Mouse (Mus musculus): ENCODE results near the gene Pfn3.
A peak's percentile ranks its signal among the peaks of the same experiment; 100 is the strongest.

Pfn3 gene

DNA sequence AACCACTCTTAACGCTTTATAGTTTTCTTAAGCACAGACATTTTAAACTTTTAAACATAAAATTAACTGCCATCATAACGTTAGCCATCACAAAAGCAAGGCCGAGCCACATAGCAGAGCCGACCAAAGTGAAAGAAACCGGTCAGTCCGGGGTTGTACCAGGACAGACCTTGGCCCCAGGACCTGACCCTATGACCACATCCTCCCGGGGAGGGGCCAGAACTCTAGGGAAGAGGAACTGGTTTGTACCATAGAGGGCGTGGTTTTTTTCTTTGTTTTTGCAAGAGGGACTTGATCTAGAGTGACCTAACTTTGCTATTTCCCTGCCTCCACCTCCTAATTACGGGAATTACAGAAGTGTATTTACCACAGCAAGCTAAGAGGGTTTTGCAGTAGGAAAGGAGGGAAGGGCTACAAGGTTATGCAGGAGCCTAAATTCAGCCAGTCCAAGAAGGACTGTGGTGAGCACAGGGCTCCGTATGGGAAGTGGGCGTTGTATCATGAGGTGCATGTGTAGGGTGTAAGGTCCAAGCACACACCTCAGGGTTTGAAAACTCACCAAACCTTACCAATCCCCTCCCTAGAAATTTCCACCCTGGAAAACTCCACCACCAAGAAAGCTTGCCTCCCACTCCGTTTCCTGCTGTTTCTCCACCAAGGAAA is 14.3 kb upstream of the Pfn3 start:
- no peak for DNase-seq

GRCm38 (mm10) chr13:55426613-55427012 is 11.6 kb upstream of the Pfn3 start, which contains the start of gene F12:
Gene F12, minus strand, starts transcription at chr13:55426793.
- DNase-seq = no peak

DNA sequence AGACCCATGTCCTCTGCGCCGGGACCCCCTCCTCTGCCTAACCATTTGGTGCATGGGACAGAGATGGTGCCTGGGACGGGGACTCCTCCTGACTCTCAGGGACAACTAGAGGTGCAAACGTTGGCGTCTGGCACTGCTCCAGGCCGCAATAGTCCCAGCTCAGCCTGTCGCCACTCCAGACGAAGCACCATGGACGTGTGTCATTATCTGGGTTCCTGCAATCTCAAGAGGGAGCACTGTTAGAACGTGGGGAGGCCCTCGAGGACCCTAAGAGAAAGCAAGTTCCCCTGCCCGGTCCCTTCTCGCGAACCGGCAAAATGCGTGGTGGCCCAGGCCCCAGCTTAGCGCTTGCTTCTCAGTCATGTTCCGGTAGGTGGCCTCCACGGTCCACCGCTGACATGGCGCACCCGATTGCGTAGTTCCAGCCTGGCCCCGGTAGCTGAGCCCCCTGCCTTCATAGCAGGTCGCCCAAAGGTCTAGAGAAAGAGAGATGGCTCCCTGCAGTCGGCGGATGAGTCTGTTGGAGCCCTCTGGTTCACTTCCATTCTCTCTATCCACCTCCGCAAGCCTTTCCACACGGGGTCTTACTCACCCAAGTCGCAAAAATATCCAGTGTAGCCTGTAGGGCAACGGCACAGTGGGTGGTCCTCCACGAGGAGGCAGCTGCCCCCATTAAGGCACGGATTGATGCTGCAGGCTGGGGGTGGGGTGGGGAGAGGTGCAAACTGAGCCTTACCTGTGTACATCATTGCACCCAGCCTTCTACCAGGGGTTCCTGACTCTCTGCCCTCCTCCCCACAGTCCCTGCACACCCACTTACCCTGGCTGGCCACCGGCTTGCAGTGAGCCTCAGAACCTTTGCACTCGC is 6.1 kb upstream of the Pfn3 start:
- DNase-seq = peak; percentile 89

- DNase-seq = peak; percentile 58
Observed at GRCm38 (mm10) chr13:55420018-55420932, 5.2 kb upstream of the Pfn3 start.

DNA sequence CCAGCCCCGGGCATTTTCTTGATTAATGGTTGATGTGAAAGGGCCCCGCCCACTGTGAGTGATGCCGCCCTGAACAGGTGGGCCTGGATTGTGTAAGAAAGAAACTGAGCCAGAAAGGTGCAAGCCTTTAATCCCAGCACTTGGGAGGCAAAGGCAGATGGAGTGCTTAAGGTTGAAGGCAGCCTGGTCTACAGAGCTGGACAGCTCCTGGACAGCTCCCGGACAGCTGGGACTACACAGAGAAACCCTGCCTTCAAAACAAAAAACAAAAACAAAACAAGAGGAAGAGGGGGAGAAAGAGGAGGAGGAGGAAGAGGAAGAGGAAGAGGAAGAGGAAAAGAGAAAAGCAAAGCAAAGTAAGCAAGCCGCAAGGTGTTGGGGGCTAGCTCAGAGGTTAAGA is 4.1 kb upstream of the Pfn3 start:
- no peak for DNase-seq

DNA sequence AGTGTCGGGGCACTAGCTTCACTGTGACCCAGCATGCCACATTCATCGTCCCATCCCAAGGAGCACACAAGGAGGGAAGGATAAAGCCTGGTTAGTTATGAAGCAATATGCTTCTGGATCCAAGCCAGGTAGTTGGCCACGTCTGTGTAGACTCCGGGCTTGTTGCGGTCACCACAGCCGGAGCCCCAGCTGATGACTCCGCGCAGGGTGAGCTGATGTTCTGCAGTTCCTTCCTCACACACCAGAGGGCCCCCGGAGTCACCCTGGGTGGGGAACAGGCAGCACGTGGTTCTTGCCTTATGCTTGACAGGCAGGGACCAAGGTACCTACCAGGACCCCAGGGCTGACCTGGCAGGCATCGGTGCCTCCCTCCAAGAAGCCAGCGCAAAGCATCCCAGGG is 3.0 kb upstream of the Pfn3 start:
- DNase-seq = peak; percentile 97

DNA sequence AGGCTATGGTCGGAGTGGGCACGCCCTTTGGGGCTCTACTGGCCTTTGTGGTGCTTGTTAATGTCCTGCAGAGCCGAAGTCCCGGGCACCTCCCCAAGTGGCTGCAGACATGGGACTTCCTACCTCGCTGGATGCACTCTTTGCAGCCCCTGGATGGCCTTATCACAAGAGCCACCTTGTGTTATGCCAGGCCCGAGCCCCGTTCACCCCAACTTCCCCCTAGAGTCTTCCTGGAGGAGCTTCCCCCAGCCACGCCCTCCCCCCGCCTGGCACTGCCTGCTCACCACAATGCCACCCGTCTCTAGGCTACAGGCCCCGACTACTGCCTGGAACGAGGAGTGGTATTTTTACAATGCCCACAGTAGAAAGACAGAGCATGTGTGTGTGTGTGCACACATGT is 1.7 kb downstream of the Pfn3 start:
- no peak for DNase-seq

- peak; percentile 43 for DNase-seq
Observed at GRCm38 (mm10) chr13:55412643-55413307, 2.3 kb downstream of the Pfn3 start.

GRCm38 (mm10) chr13:55411826-55412225 is 3.2 kb downstream of the Pfn3 start:
- no peak for DNase-seq

GRCm38 (mm10) chr13:55408546-55409120 is 6.4 kb downstream of the Pfn3 start:
- DNase-seq = no peak

DNA sequence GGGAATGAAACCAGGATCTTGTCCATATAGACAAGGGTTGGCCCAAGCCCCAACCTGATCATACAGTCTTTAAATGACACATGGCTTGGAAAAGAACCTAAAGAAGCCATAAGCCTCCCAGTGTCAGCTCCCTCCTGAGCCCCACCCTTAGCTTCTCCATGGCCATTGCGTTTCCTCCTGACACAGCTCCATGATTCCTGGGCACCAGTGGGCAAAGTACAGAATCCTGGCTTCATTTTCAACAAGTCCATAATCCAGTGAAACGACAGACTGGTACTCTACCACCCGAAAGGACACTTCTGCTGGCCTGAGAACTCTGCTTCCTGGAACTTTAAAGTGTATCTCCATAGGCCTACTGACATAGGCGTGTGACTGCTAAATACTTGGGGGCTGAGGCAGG is 7.7 kb downstream of the Pfn3 start:
- DNase-seq = no peak

DNA sequence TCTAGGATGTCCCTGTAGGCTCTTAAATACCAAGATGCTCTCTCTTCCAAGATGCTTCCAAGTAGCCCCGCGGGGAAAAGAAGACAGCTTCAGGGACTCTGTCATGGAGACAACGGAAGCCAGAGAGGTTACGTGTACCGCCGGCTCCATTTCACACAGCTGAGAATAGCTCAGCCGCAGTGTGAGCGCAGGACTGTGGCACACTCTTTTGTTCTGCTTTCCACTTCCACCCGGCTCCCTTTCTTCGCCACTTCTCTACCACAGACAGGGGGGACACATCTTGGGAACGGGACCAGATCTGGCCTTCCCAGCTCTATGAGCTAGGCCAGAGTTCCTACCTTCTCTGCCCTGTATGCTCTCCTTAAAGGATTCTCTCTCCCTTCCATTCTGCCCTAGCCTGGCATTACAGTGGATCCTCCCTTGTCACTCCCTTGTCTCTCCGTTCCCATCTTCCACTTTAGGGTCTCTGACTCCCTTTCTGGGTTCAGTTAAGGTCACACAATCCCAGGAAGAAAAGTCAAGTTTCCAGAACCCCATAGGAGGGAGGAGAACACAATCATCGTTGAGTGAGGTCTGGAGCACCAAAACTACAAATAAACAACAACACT is 9.1 kb downstream of the Pfn3 start:
- DNase-seq = peak; percentile 77

- peak; percentile 93 for DNase-seq
Observed at GRCm38 (mm10) chr13:55404853-55405782, 9.9 kb downstream of the Pfn3 start.

DNA sequence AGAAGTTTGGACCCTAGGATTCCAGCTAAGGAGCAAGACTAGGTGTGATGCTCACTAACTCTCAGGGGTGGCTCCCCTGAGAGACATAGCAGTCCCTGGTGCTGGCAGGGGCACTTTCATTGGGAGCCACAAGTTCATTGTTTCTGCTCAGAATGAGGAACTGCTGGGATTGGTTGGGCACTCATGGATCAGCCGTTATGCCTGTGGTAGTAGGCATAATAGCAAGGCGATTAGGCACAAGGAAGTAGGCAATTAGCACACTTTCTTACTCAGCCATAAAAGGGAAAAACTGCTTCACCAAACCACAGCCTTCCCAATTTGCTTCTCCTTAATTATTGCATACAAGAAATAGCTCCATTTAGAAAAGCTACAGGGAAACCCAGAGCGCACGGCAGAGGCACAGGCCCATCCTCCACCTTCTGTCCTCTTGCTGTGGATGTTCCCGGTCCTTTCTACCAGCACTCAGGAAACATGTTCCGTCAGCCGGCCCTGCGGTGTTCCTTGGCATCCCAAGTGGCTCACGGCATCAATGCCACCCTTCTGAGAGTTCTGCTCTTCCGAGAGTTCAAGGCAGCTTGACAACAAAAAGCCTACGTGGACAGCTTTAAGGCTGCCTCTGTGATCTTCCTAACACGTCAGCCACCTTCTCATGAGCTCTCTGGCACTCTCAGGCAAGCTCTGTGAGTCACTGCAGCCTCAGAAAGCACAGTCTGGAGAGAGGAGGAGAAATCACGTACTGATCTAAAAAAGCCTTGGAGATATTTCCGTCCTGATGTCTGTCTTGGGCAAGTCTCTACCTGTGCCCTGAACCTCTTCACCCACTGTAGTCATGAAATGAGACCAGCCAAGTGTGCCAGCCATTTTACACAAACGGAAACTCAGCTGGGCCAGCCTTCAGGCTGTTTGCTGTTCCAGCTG is 10.8 kb downstream of the Pfn3 start:
- no peak for DNase-seq

- no peak for DNase-seq
Observed at GRCm38 (mm10) chr13:55403266-55403665, 11.8 kb downstream of the Pfn3 start.

GRCm38 (mm10) chr13:55400039-55400346 is 15.0 kb downstream of the Pfn3 start:
- no peak for DNase-seq

- DNase-seq = no peak
Observed at GRCm38 (mm10) chr13:55399300-55400038, 15.6 kb downstream of the Pfn3 start.

DNA sequence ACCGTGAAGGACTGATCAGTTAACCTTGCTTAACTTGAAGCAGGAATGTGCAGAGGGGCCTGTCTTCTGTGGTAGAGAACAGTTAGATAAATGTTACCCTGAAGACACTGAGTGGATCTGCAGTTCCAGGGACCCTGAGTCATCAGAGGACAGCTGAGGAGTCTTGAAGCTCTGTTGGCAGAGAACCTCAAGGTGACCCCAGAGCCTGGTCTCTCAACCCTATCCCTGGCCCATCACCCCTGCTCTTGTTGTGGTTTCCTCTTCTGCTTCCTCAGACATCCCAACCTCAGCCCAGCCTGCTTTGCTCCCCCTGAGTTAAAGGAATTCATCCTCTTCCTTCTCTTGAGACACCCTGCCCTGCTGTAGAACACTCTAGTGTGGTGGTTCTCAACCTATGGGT is 16.9 kb downstream of the Pfn3 start, which contains the start of gene Slc34a1:
Slc34a1 (plus strand) TSS at position 100 of the 400 bp plus-strand sequence.
- no peak for DNase-seq

GRCm38 (mm10) chr13:55392933-55393332 is 22.1 kb downstream of the Pfn3 start:
- DNase-seq = peak; percentile 80
